Mouse (Mus musculus) regulatory T cell (primary cell): ENCODE data around the gene Tgfbr2.

ENCODE experiments used
- in situ Hi-C: fragments of 300-600 bp; cut with MboI, MseI; formaldehyde crosslinking; loops from one replicate; pipeline ENCODE4 v1.15.1; 2025; ENCODE audit warnings: high pct_unique_total_duplicates

The Tgfbr2 gene

DNA sequence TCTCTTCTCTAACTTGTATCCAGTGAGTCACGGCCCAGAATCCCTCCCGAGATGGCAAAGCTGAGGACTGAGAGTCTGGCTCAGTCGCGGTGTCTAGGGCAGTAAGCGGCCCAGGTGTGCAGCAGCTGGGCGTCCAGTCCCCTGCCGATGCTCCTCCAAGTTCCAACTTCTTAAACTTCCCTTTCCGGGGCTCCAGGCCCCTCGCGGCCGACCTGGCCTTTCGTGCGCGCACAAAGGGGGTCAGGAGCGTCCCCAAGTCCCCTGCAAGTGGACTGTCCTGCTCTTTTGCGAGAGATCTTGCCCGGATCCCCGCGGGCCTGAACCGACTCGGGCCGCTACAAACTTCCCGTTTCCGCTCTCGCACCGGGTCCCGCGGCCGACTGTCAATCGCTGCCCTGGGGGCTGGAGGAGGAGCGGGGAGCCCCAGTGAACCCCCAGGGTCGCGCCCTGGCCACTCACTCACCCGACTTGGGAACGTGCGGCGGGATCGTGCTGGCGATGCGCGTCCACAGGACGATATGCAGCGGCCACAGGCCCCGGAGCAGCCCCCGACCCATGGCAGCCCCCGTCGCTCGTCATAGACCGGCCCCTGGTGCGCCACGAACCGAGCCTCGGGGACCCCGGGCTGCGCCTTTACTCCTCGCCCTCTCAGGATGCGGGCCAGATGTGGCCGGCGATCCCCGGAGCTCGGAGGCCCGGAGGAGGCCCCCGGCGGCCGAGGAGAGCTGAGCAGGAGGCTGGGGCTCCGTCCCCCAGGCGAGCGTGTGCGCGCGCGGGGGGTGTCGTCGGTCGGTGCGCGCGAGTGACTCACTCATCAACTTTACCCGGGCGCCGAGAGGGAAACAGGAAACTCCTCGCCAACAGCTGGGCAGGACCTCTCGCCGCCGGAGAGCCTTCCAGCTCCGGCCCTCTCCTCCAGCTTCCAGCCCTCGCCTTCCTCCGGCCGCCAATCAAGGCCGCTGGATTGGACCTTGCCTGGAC lies at the start of gene Tgfbr2:
Gene Tgfbr2 (minus strand): TSS at position 880 of the 981 bp plus-strand sequence.
- in situ Hi-C loops, result loop anchor here (5.0 to 25.0 kb wide), 5 partner anchors 37 to 1687 kb away; no protein-coding TSS in a partner anchor

DNA sequence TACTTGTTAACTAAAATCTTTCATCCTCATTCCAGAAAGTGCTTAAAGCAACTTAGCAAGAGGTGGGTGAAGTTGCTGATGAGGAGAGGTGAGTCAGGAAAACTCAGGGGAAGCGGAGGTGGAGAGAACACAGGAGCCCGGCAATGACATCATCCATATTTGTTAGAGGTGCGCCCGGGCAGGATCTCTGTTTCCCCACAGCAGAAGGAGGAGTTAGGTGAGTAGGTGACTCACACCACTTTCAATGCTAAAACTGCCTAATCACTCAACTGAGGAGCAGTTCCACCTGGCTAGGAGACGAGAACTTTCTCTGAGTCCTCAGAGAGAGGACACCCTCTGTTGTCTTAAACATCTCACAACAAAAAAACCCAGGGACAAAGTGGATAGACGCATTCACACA lies 48.2 kb upstream of the Tgfbr2 start:
- in situ Hi-C loops, result no loop called here

DNA sequence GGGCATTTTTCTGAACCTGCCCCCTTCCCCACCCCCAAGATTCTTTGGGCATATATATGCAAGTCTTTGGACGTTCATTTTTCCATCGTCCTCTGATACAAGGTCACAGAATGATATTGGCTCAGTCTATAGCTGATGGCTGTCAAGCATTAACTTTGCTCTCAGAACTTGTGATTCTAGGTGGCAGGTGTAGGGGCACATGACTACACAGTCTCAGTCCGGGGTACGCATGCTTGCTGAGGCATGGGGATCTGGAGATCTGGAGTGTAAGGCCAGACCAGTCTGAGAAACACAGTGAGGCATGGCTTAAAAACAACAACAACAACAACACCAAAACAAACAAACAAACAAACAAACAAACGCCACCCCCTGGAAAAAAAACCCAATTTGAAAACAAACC lies 47.5 kb upstream of the Tgfbr2 start:
- in situ Hi-C loops, result no loop called here

DNA sequence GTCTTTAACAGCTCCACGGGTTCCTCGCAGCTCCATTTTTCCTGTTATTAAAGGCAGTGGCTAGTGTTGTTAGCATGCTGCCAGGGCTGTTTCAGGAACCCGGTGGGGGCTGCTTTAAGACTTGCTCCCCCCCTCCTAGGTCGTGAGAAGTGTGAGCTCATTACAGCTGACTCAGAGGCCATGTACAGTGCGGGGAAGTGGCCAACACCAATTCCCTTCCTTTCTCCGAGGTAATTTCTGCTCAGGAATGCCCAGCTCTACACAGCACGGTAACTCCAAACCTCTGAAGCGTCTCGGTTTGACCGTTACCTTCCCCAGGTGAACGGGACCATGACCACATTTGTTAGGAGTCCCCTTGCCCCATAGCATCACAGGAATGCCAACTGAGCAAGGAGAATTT lies 46.8 kb upstream of the Tgfbr2 start:
- in situ Hi-C loops, result no loop called here

DNA sequence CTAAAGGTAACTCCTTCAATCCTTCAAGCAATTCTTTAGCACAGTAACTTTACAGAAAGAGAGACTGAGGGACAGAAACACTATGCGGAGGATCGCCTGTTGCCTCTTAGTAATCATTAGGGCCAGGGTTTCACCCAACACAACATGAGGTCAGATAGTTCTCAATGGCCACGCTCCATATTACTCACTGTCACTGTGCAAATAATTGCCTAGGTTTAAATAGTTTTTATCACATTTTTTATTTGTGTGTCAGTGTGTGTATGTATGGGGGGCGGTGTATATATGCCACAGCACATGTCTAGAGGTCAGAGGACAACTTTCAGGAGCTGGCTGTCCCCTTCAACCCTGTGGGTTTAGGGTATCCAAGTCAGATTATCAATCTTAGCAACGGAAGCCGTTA lies 46.4 kb upstream of the Tgfbr2 start:
- in situ Hi-C loops, result no loop called here

DNA sequence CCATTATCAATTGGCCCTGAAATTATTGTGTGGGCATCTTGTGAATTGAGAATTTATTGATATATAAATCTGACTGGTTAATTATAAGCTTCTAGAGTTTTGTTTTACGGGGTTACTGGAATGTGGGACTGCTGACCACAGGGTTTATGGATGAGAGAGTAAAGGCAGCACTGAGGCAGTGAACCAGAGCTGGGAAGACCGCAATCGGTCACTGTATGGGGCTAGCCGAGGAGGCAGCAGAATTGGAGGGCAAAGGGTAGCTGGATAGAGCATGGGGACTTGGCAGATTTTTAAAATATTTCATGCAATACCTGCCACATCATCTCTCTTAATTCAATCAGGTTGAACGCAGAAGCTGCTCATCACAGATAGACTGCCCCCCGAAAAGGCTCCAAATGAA lies 45.5 kb upstream of the Tgfbr2 start:
- in situ Hi-C loops, result no loop called here

DNA sequence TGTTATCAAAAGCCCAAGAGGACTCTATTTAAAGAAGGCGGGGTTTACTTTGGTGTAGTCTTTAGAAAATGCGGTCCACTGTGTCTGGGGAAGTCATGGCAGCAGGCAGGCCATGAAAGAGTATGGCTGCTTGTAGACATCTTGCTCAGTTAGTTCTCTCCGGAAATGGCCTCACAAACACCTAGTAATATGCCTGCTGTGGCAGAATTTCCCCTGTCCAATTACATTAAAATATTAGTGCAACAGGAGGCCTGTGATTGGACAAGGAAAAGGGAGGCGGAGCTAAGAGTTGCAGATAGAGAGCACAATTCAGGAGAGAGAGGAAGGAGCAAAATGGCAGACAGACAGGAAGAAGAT lies 45.0 kb upstream of the Tgfbr2 start:
- in situ Hi-C loops, result no loop called here

DNA sequence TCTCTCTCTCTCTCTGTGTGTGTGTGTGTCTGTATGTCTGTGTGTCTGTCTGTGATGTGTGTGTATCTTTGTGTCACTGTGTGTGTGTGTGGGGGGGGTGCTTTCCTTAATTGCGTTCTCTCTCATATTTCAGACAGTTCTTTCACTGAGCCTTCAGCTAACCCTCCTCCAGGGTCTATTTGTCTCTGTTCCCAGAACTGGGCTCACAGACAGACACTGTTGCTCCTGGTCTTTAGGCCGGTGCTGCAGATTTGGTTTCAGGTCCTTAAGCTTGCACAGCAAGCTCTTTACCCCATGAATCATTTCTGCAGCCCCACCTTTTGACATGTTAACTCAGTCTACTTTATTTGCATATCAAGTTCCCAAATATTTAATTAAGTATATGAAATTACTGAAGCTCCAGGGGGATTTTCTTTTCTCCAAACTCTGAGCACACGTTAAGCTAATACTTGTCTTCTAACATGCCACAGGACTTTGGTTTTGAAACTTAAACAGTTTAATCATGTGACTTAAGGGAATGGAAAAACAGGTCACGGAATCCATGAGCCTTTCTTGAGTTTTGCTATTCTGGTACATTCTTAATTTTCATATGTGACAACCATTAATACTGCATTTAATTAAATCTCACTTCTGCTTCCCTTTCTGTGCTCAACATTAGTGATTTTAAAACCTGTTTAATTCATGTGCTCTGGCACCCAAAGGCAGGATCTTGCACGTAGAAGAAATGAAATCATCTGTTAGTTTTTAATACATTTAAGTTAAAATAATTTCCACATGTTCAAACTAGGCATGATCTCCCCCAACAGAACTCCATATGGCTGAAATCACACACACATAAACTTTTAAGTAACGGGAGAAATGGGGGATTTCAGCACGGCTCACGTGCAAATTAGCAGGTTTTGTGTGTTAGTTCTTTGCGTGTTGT lies 44.3 kb upstream of the Tgfbr2 start:
- in situ Hi-C loops, result no loop called here

DNA sequence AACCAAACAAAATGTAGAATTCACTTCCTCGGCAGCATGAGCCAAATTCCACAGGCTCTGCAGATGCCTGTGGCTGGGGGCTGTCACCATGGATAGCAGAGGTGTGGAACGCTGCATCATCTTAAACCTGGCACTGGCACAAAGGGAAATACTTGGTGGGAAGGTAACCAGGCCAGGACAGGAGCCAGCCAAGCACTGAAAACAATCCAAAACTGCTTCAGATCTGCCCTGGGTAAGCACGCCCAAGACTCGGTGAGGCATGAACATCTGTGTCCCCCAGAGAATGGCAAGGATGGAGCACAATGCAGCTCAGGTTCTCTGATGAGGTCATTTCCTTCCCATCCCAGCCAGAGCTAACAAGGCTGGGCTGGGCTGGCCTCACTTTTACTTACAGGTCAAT lies 43.6 kb upstream of the Tgfbr2 start:
- in situ Hi-C loops, result no loop called here

DNA sequence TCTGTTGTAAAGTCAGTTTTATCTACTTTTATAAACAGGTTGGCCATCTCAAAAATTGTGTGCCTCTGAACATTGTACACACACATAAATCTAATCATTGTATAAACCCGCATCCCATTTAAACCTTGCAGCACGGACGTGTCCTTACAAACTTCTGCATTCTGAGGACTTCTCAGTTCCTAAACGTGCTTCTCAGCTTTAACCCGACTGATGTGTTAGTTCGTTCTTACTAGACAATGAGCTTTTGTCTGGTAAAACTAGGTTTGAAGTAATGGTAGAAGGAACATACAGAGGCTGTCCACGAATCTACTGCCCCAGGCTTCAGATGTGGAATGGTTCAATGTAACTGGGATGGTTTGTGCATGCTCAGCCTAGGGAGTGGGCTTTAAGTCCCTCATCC lies 41.9 kb upstream of the Tgfbr2 start:
- in situ Hi-C loops, result no loop called here

DNA sequence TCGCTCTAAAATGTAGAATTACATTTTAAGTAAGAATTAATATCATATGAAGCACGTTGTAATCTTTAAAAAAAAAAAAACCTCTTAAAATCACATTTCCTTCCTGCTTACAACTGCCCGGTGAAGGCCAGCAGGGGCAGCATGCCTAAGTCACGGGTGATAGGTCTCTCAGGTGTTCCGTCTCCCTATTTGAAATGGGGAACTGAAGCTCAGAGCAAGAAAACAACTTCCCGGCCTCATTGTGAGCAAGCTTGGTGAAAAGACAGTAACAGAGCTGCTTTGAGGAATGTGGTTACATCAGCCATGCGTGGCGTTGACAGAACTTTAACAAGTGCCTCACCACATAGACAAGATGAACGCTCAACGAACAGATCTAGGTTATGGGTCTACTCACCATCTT lies 41.5 kb upstream of the Tgfbr2 start:
- in situ Hi-C loops, result no loop called here

DNA sequence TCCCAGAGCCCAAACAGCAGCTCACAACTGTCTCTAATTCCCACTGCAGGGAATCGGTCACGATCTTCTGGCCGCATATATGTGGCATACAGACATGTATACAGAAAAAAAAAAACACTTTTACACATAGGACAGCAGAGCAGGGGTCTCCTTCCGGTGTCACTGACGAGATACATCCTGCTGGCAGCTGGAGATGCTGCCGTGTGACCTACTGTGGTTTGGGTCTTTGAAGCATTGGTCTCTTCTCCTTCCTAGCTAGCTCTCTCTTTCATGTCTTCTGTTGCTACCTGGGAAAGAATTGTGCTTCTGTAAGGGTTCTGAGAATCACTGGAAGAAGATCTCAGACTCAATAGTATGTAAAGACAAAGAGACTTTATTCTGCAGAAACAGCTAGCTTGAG lies 39.1 kb upstream of the Tgfbr2 start:
- in situ Hi-C loops, result loop anchor here (5.0 kb wide), 1 partner anchor 53 kb away; no protein-coding TSS in a partner anchor

DNA sequence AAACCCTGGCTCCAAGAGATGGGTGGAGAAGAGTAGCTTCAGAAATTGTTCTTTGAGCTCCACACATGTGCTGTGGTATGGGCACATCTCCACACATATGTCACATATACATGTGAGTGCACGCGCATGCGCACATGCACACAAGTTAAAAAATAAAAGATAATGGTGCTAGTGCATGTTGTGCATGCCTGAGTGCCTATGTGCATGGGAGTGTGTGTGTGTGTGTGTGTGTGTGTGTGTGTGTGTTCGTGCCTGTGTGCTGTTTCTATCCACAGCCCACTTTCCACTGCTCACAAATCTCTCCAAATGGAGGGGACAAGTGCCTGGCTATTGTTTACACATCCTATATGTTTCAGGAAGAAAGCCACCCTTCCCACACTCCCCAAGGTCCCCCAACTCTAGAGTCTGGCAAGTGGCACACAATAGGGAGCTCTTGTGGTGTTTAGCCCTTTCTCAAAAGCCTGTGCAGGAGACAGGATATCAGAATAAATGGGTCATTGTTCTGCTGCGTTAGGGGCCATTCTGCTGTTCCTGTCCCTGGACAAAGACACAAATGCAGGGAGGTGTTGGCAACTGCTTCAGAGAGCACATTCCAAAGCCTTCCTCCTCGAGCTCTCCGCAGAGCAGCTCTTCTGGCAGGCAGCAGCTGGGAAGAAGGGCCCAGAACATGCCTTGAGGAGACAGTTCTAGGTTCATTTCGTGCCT lies 37.9 kb upstream of the Tgfbr2 start:
- in situ Hi-C loops, result loop anchor here (5.0 kb wide), 1 partner anchor 54 kb away; no protein-coding TSS in a partner anchor

DNA sequence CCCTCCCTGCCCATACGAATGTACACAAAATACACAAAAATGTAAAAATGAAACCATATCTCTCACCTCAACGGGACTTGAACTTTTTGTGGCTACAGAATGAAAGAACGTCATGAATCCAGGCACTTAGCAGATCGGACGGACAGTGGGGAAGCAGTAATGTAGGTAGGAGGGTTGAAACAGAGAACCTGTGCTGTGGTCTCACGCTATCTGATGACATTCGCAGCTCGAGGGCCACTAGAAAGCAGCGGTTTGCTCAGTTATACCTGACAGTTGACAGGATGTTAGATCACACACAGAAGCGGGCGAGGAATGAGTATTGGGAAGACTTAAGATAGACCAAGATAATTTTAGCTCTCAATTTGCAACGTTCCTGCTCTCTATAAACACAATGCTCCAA lies 36.9 kb upstream of the Tgfbr2 start:
- in situ Hi-C loops, result loop anchor here (5.0 kb wide), 1 partner anchor 55 kb away; no protein-coding TSS in a partner anchor

DNA sequence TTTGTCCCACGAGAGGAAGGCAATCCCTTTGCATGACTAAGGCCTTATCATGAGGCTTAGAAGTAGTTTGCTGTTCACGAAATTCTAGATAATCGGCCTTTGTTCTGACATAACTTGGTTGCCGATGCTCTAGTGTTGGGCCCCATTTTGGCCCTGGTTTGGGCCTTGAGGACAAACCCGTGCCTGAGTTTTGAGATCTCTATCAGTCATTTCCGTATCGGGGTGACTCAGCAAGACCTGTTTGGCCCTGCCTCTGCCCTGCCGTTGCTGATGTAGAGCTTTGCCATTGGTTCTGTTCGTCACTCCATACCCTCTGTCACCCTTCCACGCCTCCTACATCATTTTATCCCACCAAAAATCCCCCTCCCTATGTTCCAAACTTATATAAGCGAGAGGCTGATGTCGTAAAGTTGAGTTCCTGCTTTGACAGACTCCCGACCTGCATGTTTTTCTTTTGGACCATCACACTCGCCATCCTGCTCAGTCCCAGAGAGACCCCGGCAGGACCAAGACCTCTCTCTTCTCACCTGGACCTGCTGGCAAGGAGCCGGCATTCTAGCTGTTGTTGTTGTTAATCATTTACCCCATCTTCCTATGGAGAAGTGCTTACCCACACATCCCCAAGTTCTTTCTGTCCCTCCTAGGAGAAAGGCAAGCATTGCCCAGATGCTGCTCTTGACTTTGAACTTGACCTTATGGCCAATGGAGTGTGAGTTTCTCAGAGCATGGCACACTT lies 33.2 kb upstream of the Tgfbr2 start:
- in situ Hi-C loops, result no loop called here

DNA sequence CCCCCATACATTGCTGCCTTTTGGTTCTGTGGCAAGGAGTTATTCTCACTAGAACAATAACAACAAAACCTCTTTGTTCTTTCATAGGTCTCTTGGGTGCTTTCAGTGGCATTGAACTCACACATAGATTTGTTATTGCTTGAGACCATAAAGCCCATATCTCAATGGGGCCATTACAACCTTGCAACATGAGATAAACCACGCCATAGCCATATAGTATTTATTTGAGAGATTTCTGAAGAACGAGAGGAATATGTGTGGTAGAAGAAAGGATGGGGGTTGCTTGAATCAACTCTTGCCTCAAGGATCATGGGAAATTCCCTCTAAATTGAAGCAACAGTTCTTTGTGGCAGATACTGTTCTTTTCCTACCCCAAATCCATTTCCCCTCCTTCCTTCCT lies 31.7 kb upstream of the Tgfbr2 start:
- in situ Hi-C loops, result no loop called here

DNA sequence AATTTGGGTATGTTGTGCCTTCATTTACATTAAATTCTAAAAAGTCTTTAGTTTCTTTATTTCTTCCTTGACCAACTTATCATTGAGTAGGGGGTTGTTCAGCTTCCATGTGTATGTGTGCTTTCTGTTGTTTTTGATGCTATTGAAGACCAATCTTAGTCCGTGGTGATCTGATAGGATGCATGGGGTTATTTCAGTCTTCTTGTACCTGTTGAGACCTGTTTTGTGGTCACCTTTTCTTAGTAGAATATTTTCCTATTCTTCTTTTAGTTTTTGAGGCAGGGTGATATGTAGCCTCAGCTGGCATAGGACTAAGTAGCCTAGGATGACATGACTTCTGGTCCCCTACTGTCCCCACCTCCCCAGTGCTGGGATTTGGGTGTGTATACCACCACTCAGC lies 28.5 kb upstream of the Tgfbr2 start:
- in situ Hi-C loops, result no loop called here

DNA sequence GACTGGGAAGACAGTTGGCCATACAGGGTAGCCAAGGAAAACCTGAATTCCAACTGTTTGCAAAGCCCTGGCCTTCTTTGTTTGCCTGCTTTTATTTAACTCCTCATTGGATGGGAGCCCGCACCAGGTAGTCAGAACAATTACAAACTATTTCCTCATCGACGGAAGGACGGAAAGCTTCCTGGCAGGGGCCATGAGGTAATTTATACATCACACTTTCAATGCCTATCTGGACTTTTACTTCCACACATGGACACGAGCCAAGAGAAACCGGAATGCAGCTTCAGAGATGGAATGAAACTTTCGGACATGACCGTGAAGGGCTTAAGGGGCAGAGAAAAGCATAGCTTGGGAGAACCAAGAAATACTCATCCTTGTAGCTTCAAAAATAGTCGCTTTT lies 24.0 kb upstream of the Tgfbr2 start:
- in situ Hi-C loops, result no loop called here

DNA sequence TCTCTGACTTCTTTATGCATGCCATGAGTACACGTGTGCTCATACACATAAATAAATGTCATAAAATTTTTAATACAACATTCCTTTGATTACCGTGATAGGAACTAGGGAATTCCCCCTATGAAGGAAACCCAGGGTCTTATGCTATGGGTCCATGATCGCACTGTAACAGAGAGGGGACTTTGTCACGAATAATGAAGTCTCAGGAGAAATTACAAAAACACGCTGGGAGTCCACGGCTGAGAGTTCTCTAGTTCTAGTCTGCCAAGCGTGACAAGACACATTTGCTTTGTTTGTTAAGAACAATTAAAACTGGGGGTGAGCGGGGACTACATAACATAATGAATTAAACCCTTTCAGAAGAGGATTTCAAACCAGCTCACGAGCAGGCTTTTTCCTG lies 23.3 kb upstream of the Tgfbr2 start:
- in situ Hi-C loops, result no loop called here

DNA sequence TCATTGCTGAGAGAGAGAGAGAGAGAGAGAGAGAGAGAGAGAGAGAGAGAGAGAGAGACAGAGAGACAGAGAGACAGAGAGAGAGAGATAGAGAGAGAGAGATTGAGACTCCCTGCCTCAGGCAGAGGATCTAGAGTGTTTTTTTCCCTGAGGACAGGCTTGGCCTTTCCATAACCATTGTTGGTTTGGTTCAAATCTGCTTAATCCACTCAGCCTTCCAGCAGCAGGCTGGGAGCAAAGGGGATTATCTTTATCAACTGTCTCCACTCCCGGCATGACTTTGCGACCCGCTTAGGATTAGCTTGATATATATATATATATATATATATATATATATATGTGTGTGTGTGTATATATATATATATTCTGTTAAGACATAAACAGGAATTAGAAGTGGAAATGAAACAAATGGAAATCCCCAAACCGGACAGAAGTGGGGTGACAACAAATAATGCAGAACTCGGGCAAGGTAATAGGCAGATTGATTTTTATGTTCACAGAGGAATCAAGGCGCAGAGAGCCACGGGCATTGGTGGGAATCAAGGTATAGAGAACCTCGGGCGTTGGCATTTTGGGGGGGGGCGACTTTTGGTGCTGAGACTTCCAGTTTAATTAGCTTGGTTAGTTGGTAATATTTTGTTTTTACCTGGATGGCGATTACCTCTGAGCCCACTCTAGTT lies 22.5 kb upstream of the Tgfbr2 start:
- in situ Hi-C loops, result no loop called here
